Mouse (Mus musculus): ENCODE data around the gene Slc38a11. TPM values are rescaled to one million over a fixed set of nuclear protein-coding genes. Genes with fewer than 3 reads are reported as not detected.

Slc38a11 gene
- polyA plus RNA-seq, 1 experiment from 2014 or later: 0.73 TPM

GRCm38 (mm10) chr2:65296541-65296940 lies 67.3 kb downstream of the Slc38a11 start:
- Histone ChIP-seq H3K27ac (ENCODE audit: low read depth, low read length) (no peak overlapping the region), H3K36me3 (ENCODE audit: control insufficient read depth, insufficient read depth, low read length) (no peaks in the 10 kb centered on the region), H3K4me1 (ENCODE audit: control insufficient read depth, insufficient read depth, low read length) (no peaks in the 10 kb centered on the region), H3K4me3 (ENCODE audit: low read length) (no peak overlapping the region), H3K9me3 (ENCODE audit: control insufficient read depth, low read length) (no peaks in the 10 kb centered on the region), H3K4me2 (replicated peaks; ENCODE audit: low read depth, low read length) (no peak overlapping the region), H3K27me3 (ENCODE audit: control insufficient read depth, insufficient read depth, low read length) (no peaks in the 10 kb centered on the region), H3K9ac (ENCODE audit: low read depth, low read length) (no peak overlapping the region)
- whole genome bisulfite sequencing: 71% methylated on average over 2 of the region's 2 CpGs
- no peak for ATAC-seq (ENCODE audit: low FRiP score, low TSS enrichment)

GRCm38 (mm10) chr2:65294092-65294491 lies 69.7 kb downstream of the Slc38a11 start:
- Histone ChIP-seq H3K27ac (ENCODE audit: low read depth, low read length) (no peak overlapping the region), H3K9ac (ENCODE audit: low read depth, low read length) (no peak overlapping the region), H3K4me1 (ENCODE audit: control insufficient read depth, insufficient read depth, low read length) (no peaks in the 10 kb centered on the region), H3K4me2 (replicated peaks; ENCODE audit: low read depth, low read length) (no peak overlapping the region), H3K27me3 (ENCODE audit: control insufficient read depth, insufficient read depth, low read length) (no peaks in the 10 kb centered on the region), H3K36me3 (ENCODE audit: control insufficient read depth, insufficient read depth, low read length) (no peaks in the 10 kb centered on the region), H3K9me3 (ENCODE audit: control insufficient read depth, low read length) (no peaks in the 10 kb centered on the region), H3K4me3 (ENCODE audit: low read length) (no peak overlapping the region)
- ATAC-seq (ENCODE audit: low FRiP score, low TSS enrichment): no peak
- WGBS: 78% methylated on average over 8 of the region's 8 CpGs

DNA sequence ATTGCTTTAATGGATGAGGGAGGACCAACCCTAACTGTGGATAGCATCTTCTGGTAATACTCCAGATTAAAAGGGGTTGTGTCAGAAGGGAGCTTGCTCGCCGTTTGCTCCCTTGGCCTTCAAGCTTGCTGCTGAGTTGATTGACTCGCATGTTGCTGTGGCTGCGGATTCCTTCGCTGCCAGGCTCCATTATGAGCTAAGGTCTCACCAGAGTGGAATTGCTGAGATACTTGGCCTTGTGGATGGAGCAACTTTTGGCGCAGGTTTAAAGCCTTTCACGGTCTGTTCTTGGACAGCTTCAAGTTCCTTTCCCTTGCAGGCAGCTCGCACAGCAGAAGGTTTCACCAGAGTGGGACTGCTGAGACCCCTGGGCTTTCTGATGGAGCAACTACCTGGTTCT lies 70.4 kb downstream of the Slc38a11 start:
- no peaks in the 10 kb centered on the region for H3K4me1 ChIP-seq (ENCODE audit: control insufficient read depth, insufficient read depth, low read length)
- ATAC-seq (ENCODE audit: low FRiP score, low TSS enrichment): no peak
- WGBS: 93% methylated on average over 8 of the region's 8 CpGs
- H3K36me3 ChIP-seq (ENCODE audit: control insufficient read depth, insufficient read depth, low read length): no peaks in the 10 kb centered on the region
- no peak overlapping the region for H3K4me3 ChIP-seq (ENCODE audit: low read length)
- no peaks in the 10 kb centered on the region for H3K27me3 ChIP-seq (ENCODE audit: control insufficient read depth, insufficient read depth, low read length)
- no peaks in the 10 kb centered on the region for H3K9me3 ChIP-seq (ENCODE audit: control insufficient read depth, low read length)
- H3K4me2 ChIP-seq (replicated peaks; ENCODE audit: low read depth, low read length): no peak overlapping the region
- no peak overlapping the region for H3K27ac ChIP-seq (ENCODE audit: low read depth, low read length)
- H3K9ac ChIP-seq (ENCODE audit: low read depth, low read length): no peak overlapping the region

GRCm38 (mm10) chr2:65289721-65290120 lies 74.1 kb downstream of the Slc38a11 start:
- Histone ChIP-seq H3K4me1 (ENCODE audit: control insufficient read depth, insufficient read depth, low read length) (peaks cover 4% of the 10 kb centered on the region; the same call in 1 of the 2 replicates), H3K4me2 (replicated peaks; ENCODE audit: low read depth, low read length) (no peak overlapping the region), H3K9me3 (ENCODE audit: control insufficient read depth, low read length) (no peaks in the 10 kb centered on the region), H3K9ac (ENCODE audit: low read depth, low read length) (no peak overlapping the region), H3K4me3 (ENCODE audit: low read length) (no peak overlapping the region), H3K27ac (ENCODE audit: low read depth, low read length) (no peak overlapping the region), H3K27me3 (ENCODE audit: control insufficient read depth, insufficient read depth, low read length) (no peaks in the 10 kb centered on the region), H3K36me3 (ENCODE audit: control insufficient read depth, insufficient read depth, low read length) (no peaks in the 10 kb centered on the region)
- WGBS: 81% methylated on average over 4 of the region's 4 CpGs
- no peak for ATAC-seq (ENCODE audit: low FRiP score, low TSS enrichment)

DNA sequence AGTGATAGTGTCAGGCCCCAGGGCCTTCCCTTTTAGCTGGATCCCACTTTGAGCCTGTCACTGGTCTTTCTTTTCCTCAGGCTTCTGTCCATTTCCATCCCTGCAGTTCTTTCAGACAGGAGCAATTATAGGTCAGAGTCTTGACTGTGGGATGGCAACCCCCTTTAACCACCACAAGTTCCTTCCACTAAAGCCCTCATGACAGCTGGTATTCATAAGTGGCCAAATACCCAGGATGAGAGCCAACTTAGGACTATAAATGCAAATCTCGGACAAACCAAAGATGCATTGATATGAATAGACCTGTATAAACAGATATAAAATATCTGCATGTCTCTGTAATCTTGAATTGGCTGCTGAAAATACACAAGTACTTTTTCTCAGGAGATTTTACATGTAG lies 75.1 kb downstream of the Slc38a11 start:
- Histone ChIP-seq H3K27me3 (ENCODE audit: control insufficient read depth, insufficient read depth, low read length) (no peaks in the 10 kb centered on the region), H3K27ac (ENCODE audit: low read depth, low read length) (no peak overlapping the region), H3K9ac (ENCODE audit: low read depth, low read length) (no peak overlapping the region), H3K36me3 (ENCODE audit: control insufficient read depth, insufficient read depth, low read length) (no peaks in the 10 kb centered on the region), H3K9me3 (ENCODE audit: control insufficient read depth, low read length) (no peaks in the 10 kb centered on the region), H3K4me1 (ENCODE audit: control insufficient read depth, insufficient read depth, low read length) (peaks cover 6% of the 10 kb centered on the region; the same call in 1 of the 2 replicates), H3K4me3 (ENCODE audit: low read length) (no peak overlapping the region), H3K4me2 (replicated peaks; ENCODE audit: low read depth, low read length) (no peak overlapping the region)
- ATAC-seq (ENCODE audit: low FRiP score, low TSS enrichment): no peak
- WGBS: 95% methylated on average over 1 of the region's 1 CpGs

GRCm38 (mm10) chr2:65285380-65285779 lies 78.5 kb downstream of the Slc38a11 start:
- H3K4me2 ChIP-seq (replicated peaks; ENCODE audit: low read depth, low read length): no peak overlapping the region
- H3K9ac ChIP-seq (ENCODE audit: low read depth, low read length): no peak overlapping the region
- no peak overlapping the region for H3K27ac ChIP-seq (ENCODE audit: low read depth, low read length)
- no peak for ATAC-seq (ENCODE audit: low FRiP score, low TSS enrichment)
- no peaks in the 10 kb centered on the region for H3K9me3 ChIP-seq (ENCODE audit: control insufficient read depth, low read length)
- 43% methylated on average over 3 of the region's 3 CpGs for WGBS
- H3K27me3 ChIP-seq (ENCODE audit: control insufficient read depth, insufficient read depth, low read length): no peaks in the 10 kb centered on the region
- H3K4me3 ChIP-seq (ENCODE audit: low read length): no peak overlapping the region
- H3K36me3 ChIP-seq (ENCODE audit: control insufficient read depth, insufficient read depth, low read length): no peaks in the 10 kb centered on the region
- H3K4me1 ChIP-seq (ENCODE audit: control insufficient read depth, insufficient read depth, low read length): peaks cover 6% of the 10 kb centered on the region; the same call in 1 of the 2 replicates

DNA sequence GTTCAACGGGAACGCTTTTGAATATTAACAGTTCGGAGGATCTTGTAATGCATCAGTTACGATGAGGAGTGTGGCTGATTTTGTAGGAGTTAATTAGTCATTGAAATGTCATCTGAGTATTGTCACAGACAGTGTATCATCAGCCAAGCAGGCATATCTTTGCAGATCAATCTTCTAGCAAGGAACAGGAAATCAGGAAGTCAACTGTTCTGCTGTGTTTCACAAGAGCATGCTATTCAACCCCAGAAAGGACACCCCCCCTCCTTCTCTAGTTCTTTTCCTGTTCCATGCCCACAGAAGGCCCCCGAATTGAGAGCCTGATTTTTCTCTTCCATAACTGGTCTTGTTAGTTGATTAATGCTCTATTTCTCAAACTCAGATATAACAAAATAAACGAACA lies 80.9 kb downstream of the Slc38a11 start:
- Histone ChIP-seq H3K9me3 (ENCODE audit: control insufficient read depth, low read length) (no peaks in the 10 kb centered on the region), H3K27me3 (ENCODE audit: control insufficient read depth, insufficient read depth, low read length) (no peaks in the 10 kb centered on the region), H3K36me3 (ENCODE audit: control insufficient read depth, insufficient read depth, low read length) (no peaks in the 10 kb centered on the region), H3K4me1 (ENCODE audit: control insufficient read depth, insufficient read depth, low read length) (peaks cover 9% of the 10 kb centered on the region; the same call in 1 of the 2 replicates), H3K4me3 (ENCODE audit: low read length) (no peak overlapping the region), H3K4me2 (replicated peaks; ENCODE audit: low read depth, low read length) (no peak overlapping the region), H3K27ac (ENCODE audit: low read depth, low read length) (no peak overlapping the region), H3K9ac (ENCODE audit: low read depth, low read length) (no peak overlapping the region)
- WGBS: 83% methylated on average over 6 of the region's 6 CpGs
- no peak for ATAC-seq (ENCODE audit: low FRiP score, low TSS enrichment)

DNA sequence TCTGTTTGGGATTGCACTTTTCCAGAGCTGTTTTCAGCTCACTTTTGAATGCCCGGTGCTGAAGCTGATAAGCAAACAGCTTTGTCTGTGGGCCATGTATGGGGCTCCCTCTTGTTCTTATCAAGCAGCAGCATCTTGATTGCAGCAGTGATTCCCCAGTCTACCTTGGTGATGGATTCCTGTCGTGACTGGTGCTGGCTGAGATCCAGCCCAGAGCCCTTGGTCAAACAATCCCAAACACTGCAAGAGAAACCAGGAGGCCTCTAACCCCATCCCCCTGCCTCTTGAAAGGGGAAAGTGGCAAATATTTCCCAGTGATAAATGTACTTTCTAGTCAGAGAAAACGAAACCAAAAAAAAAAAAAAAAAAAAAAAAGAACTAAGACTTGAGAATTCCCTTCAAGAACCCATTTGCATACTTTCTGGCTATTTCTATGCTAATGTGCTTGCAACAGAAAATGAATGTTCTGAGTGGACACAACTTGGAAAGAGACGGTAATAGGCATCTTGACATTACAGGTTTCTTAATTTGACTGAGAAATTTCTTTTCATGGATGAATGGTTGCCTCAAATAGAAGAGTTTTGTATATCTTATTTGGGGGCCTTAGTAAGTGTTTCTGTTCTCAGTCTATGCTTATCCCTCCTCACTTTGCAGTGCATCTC lies 84.7 kb downstream of the Slc38a11 start:
- no peaks in the 10 kb centered on the region for H3K36me3 ChIP-seq (ENCODE audit: control insufficient read depth, insufficient read depth, low read length)
- 29% methylated on average over 4 of the region's 4 CpGs for WGBS
- no peak overlapping the region for H3K4me3 ChIP-seq (ENCODE audit: low read length)
- no peak overlapping the region for H3K4me2 ChIP-seq (replicated peaks; ENCODE audit: low read depth, low read length)
- H3K4me1 ChIP-seq (ENCODE audit: control insufficient read depth, insufficient read depth, low read length): 0 out of 2 replicates have a peak, but pooled peaks cover 3% of the 10 kb centered on the region
- no peaks in the 10 kb centered on the region for H3K9me3 ChIP-seq (ENCODE audit: control insufficient read depth, low read length)
- ATAC-seq (ENCODE audit: low FRiP score, low TSS enrichment): 0 out of 2 replicates have a peak, but pooled peaks have one; percentile 20
- H3K27me3 ChIP-seq (ENCODE audit: control insufficient read depth, insufficient read depth, low read length): no peaks in the 10 kb centered on the region
- no peak overlapping the region for H3K27ac ChIP-seq (ENCODE audit: low read depth, low read length)
- H3K9ac ChIP-seq (ENCODE audit: low read depth, low read length): no peak overlapping the region

- no peak overlapping the region for H3K9ac ChIP-seq (ENCODE audit: low read depth, low read length)
- H3K4me3 ChIP-seq (ENCODE audit: low read length): no peak overlapping the region
- no peak overlapping the region for H3K27ac ChIP-seq (ENCODE audit: low read depth, low read length)
- no peaks in the 10 kb centered on the region for H3K9me3 ChIP-seq (ENCODE audit: control insufficient read depth, low read length)
- 59% methylated on average over 6 of the region's 6 CpGs for WGBS
- H3K36me3 ChIP-seq (ENCODE audit: control insufficient read depth, insufficient read depth, low read length): no peaks in the 10 kb centered on the region
- H3K4me2 ChIP-seq (replicated peaks; ENCODE audit: low read depth, low read length): no peak overlapping the region
- H3K4me1 ChIP-seq (ENCODE audit: control insufficient read depth, insufficient read depth, low read length): 0 out of 2 replicates have a peak, but pooled peaks cover 3% of the 10 kb centered on the region
- no peaks in the 10 kb centered on the region for H3K27me3 ChIP-seq (ENCODE audit: control insufficient read depth, insufficient read depth, low read length)
- no peak for ATAC-seq (ENCODE audit: low FRiP score, low TSS enrichment)
These were observed 88.3 kb downstream of the Slc38a11 start for GRCm38 (mm10) chr2:65275443-65276061.
